Mouse (Mus musculus) macrophage (primary cell): ENCODE measurements around the gene Selenos. TPM values are rescaled to one million over a fixed set of nuclear protein-coding genes. Genes with fewer than 3 reads are reported as not detected.
"Not testable (repeated sequence)": the region's sequence is repeated elsewhere in the genome, so short reads cannot be mapped to it uniquely, and the experiment has no call there.

Experiments
- H3K27ac ChIP-seq: fragments of 350-480 bp; formaldehyde crosslinking; 2 replicates; pipeline ENCODE4 v1.9.0; 2021
- H3K36me3 ChIP-seq: fragments of 350-480 bp; formaldehyde crosslinking; 2 replicates; pipeline ENCODE4 v1.9.0; 2021; ENCODE audit errors: inconsistent target
- H3K4me3 ChIP-seq: fragments of 350-480 bp; formaldehyde crosslinking; 2 replicates; pipeline ENCODE4 v1.9.0; 2021; ENCODE audit errors: inconsistent target
- H3K79me2 ChIP-seq: fragments of 350-480 bp; formaldehyde crosslinking; 2 replicates; pipeline ENCODE4 v1.9.0; 2021; ENCODE audit errors: inconsistent target
- WGBS: methylation state at CpG from one replicate; pipeline ENCODE4 v1.1.7; 2026; ENCODE audit warnings: inconsistent platforms; ENCODE audit not compliant: missing documents; 5-methylcytosine and 5-hydroxymethylcytosine counted together
- polyA plus RNA-seq: library from polyadenylated mRNA; stranded (reverse); fragments of 250-400 nt; gene quantifications from 3 replicates; pipeline ENCODE4 v1.2.4, GENCODE M21; 2018; ENCODE audit warnings: inconsistent platforms
- total RNA-seq, 78 experiments: library from RNA; depleted of rRNA; stranded (reverse); fragments of 250-400 nt; gene quantifications; 1 replicate in 9 of 78; 2 replicates in 24 of 78; 3 replicates in 43 of 78; 4 replicates in 2 of 78; pipeline ENCODE4 v1.2.4; 2018; ENCODE audit warnings: inconsistent platforms in 56 of 78

Selenos gene
- 10 to 100 TPM; 10.2 to 38.6 (median 22.3) TPM for total RNA-seq (2018; cell fraction: chromatin; rRNA removed)
- 100 to 1,000 TPM in 11 of 26 experiments, 10 to 100 TPM in 15; 75.1 to 130 (median 94.4) TPM for total RNA-seq (2018; cell fraction: cytosol; rRNA removed)
- 100 to 1,000 TPM in 3 of 26 experiments, 10 to 100 TPM in 23; 21.6 to 122 (median 74.0) TPM for total RNA-seq (2018; cell fraction: nucleus; rRNA removed)
- polyA plus RNA-seq: 70.7 to 94.6 TPM (median 87.3 TPM) in 3 replicates

GRCm38 (mm10) chr7:66079364-66080230 is at the start of gene Selenos:
Gene Selenos (plus strand): TSS chr7:66079649.
- Histone ChIP-seq H3K27ac (peak within 1 kb of the TSS; percentile 70), H3K4me3 (peak within 1 kb of the TSS; percentile 84), H3K36me3 (peaks cover 37% of the 10 kb centered on the region; the same call in 1 of the 2 replicates)

GRCm38 (mm10) chr7:66036809-66037208 is 42.6 kb upstream of the Selenos start:
- no peaks in the 10 kb centered on the region for H3K79me2 ChIP-seq
- no peak overlapping the region for H3K4me3 ChIP-seq
- H3K36me3 ChIP-seq: no peaks in the 10 kb centered on the region
- H3K27ac ChIP-seq: no peak overlapping the region
- WGBS: 43% methylated on average over 8 of the region's 8 CpGs

More at GRCm38 (mm10) chr7:66079364-66080230, at the start of gene Selenos:
- peaks cover 48% of the 10 kb centered on the region for H3K79me2 ChIP-seq
- 1% methylated on average over 64 of the region's 65 CpGs for WGBS

- WGBS: 77% methylated on average over 3 of the region's 3 CpGs
- Histone ChIP-seq H3K27ac (no peak overlapping the region), H3K36me3 (no peaks in the 10 kb centered on the region), H3K4me3 (no peak overlapping the region), H3K79me2 (no peaks in the 10 kb centered on the region)
Measured at GRCm38 (mm10) chr7:66038261-66038660, 41.2 kb upstream of the Selenos start.

- Histone ChIP-seq H3K27ac (no peak overlapping the region), H3K4me3 (no peak overlapping the region), H3K79me2 (no peaks in the 10 kb centered on the region), H3K36me3 (no peaks in the 10 kb centered on the region)
- WGBS: 10% methylated on average over 11 of the region's 11 CpGs
Measured at GRCm38 (mm10) chr7:66038730-66039129, 40.7 kb upstream of the Selenos start.

- 90% methylated on average over 18 of the region's 18 CpGs for WGBS
- Histone ChIP-seq H3K27ac (no peak overlapping the region), H3K36me3 (no peaks in the 10 kb centered on the region), H3K79me2 (no peaks in the 10 kb centered on the region), H3K4me3 (no peak overlapping the region)
Measured at GRCm38 (mm10) chr7:66040026-66040814, 39.2 kb upstream of the Selenos start.

GRCm38 (mm10) chr7:66043552-66044459 is 35.6 kb upstream of the Selenos start, which contains the start of gene Gm45213:
Gene Gm45213 (plus strand): TSS chr7:66043602.
- Histone ChIP-seq H3K79me2 (no peaks in the 10 kb centered on the region), H3K27ac (no peak within 1 kb of the TSS), H3K4me3 (no peak within 1 kb of the TSS), H3K36me3 (no peaks in the 10 kb centered on the region)
- 49% methylated on average over 10 of the region's 10 CpGs for WGBS

- H3K4me3 ChIP-seq: no peak overlapping the region
- H3K27ac ChIP-seq: no peak overlapping the region
- H3K79me2 ChIP-seq: no peaks in the 10 kb centered on the region
- 65% methylated on average over 9 of the region's 9 CpGs for whole genome bisulfite sequencing
- H3K36me3 ChIP-seq: no peaks in the 10 kb centered on the region
Measured at GRCm38 (mm10) chr7:66044617-66045016, 34.8 kb upstream of the Selenos start.

- Histone ChIP-seq H3K4me3 (no peak overlapping the region), H3K36me3 (no peaks in the 10 kb centered on the region), H3K79me2 (no peaks in the 10 kb centered on the region), H3K27ac (no peak overlapping the region)
- 88% methylated on average over 17 of the region's 17 CpGs for WGBS
Measured at GRCm38 (mm10) chr7:66046921-66047918, 32.2 kb upstream of the Selenos start.

- 96% methylated on average over 4 of the region's 4 CpGs for WGBS
- Histone ChIP-seq H3K79me2 (no peaks in the 10 kb centered on the region), H3K27ac (no peak overlapping the region), H3K4me3 (no peak overlapping the region), H3K36me3 (no peaks in the 10 kb centered on the region)
Measured at GRCm38 (mm10) chr7:66047975-66048374, 31.5 kb upstream of the Selenos start.

- 87% methylated on average over 12 of the region's 12 CpGs for WGBS
- Histone ChIP-seq H3K4me3 (no peak overlapping the region), H3K27ac (no peak overlapping the region), H3K79me2 (no peaks in the 10 kb centered on the region), H3K36me3 (no peaks in the 10 kb centered on the region)
Measured at GRCm38 (mm10) chr7:66048446-66049230, 30.8 kb upstream of the Selenos start.

GRCm38 (mm10) chr7:66053946-66054483 is 25.4 kb upstream of the Selenos start:
- H3K36me3 ChIP-seq: no peaks in the 10 kb centered on the region
- 96% methylated on average over 4 of the region's 4 CpGs for WGBS
- H3K79me2 ChIP-seq: no peaks in the 10 kb centered on the region
- H3K4me3 ChIP-seq: no peak overlapping the region
- no peak overlapping the region for H3K27ac ChIP-seq

- H3K4me3 ChIP-seq, H3K36me3 ChIP-seq, H3K27ac ChIP-seq, H3K79me2 ChIP-seq: not testable (repeated sequence)
- 9% methylated on average over 1 of the region's 2 CpGs for WGBS
Measured at GRCm38 (mm10) chr7:66055356-66055755, 24.1 kb upstream of the Selenos start.
